Mouse (Mus musculus) gastrocnemius, postnatal 4 days (tissue): ENCODE data around the gene Cd160. TPM values are rescaled to one million over a fixed set of nuclear protein-coding genes. Genes with fewer than 3 reads are reported as not detected.

Experiments used
- DNase-seq, 2 experiments: peaks; one replicate each; pipeline ENCODE4 v3.0.0; 2021 to 2022; ENCODE audit warnings: low spot score in 2 of 2, mixed read lengths in 2 of 2
- total RNA-seq, 2 experiments: library from RNA; stranded (reverse); gene quantifications; 2 replicates each; pipeline ENCODE4 v1.2.3; 2021

The Cd160 gene
- total RNA-seq, 2 experiments from 2014 or later, result not detected

DNA sequence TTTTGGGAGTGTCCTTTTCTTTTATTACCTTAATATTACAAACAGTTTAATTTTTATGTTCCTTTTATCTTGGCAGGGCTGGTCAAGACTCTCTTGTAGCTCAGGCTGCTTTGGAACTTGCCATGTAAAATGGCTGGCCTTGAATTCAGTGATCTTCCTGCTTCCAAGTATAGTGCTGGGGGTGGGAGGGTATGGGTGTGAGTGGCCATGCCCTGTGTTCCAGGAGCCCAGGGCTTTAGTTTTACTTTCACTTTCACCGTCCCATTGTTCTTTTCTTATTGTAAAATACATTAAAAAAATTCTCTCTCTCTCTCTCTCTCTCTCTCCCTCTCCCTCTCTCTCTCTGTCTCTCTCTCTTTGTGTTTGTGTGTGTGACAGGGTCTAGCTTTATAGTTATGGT lies 64.6 kb downstream of the Cd160 start:
- no peak for DNase-seq

DNA sequence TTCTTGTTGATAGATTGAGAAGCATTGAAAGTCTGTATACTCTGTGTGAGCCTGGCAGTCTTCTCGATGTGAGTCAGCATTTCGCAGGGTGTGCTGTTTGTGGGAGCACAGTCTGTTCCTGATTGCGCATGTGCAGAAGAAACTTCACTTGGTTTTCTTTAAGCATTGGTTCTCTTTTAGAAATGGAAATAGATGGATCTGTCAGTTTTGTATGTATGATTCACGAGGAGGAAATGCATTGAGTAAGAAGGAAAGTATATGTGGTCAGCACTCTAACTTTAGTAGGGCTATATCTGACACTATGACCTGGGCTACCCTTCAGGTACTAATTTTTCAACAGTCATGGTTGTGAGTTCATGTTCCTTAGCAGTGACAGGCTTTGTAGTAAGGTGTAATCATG lies 69.5 kb downstream of the Cd160 start:
- DNase-seq, result no peak

DNA sequence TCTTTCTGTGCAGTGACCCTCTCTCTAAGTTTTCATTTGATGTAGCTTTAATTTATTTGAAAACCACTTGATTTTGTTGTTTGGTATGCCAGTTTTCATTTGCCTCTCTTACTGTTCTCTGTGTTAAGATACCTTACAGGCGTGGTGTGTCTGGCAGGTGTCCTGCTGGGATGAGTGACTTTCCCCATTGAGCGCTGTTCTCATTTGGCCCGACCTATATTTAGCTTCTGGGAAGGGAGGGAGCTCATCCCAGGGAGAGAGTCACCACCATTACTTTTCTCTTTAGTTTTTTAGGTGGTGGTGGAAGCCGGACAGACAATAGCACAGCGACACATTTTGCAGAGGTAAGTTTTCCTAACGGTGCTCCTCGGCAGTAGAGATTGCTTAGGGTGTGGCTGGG lies 71.5 kb downstream of the Cd160 start:
- DNase-seq, result no peak

DNA sequence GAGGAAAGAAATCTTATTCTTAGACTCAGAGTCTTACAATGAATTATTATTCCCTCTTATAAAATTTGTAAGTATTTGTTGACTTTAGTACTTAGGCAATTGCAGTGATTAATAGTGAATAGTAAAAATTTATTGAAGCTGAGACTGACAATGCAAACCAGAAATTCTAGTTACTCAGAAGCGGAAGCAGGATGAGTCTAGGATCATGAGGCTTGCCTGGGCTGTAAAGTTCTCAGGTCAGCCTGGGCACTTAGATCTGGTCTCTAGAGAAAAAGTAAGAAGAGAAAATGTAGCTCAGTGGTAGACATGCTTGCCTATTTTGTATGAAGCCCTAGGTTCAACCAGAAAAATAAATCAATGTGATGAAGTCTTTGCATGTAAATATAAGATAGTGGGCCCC lies 73.2 kb downstream of the Cd160 start:
- DNase-seq, result no peak

Other genes with a start within 250 kb of the Cd160 start
- 10 to 100 TPM; 32.4 to 34.2 TPM for gene Polr3gl, start 235.2 kb downstream of the Cd160 start, total RNA-seq
- gene Ankrd34a, start 232.7 kb downstream of the Cd160 start, total RNA-seq, result 1 to 10 TPM; 1.9 TPM
- gene Lix1l, start 228.2 kb downstream of the Cd160 start, total RNA-seq, result 10 to 100 TPM; 41.8 to 42.9 TPM
- gene Rbm8a, start 199.4 kb downstream of the Cd160 start, total RNA-seq, result 10 to 100 TPM; 67.3 to 77.2 TPM
- gene Pex11b, start 194.0 kb downstream of the Cd160 start, total RNA-seq, result 10 to 100 TPM; 28.8 to 30.8 TPM
- under 1 TPM; 0.31 to 0.61 TPM for gene Gm42957, start 193.9 kb downstream of the Cd160 start, total RNA-seq
- 1 to 10 TPM; 5.6 to 6.8 TPM for gene Itga10, start 183.8 kb downstream of the Cd160 start, total RNA-seq
- gene Ankrd35, start 159.2 kb downstream of the Cd160 start, total RNA-seq, result 1 to 10 TPM; 2.0 to 2.6 TPM
- gene Pias3, start 133.0 kb downstream of the Cd160 start, total RNA-seq, result 10 to 100 TPM; 30.7 to 33.3 TPM
- 1 to 10 TPM; 1.3 to 1.7 TPM for gene Nudt17, start 120.8 kb downstream of the Cd160 start, total RNA-seq
- 10 to 100 TPM; 23.6 to 24.5 TPM for gene Polr3c, start 101.7 kb downstream of the Cd160 start, total RNA-seq
- 10 to 100 TPM; 45.1 to 50.6 TPM for gene Rnf115, start 101.7 kb downstream of the Cd160 start, total RNA-seq
- under 1 TPM in 1 of 2 experiments, not detected in 1; 0.21 TPM for gene Pdzk1, start 67 bp downstream of the Cd160 start, total RNA-seq
- gene Gja5, start 75.3 kb upstream of the Cd160 start, total RNA-seq, result 1 to 10 TPM; 9.1 to 9.3 TPM
- 10 to 100 TPM; 21.1 to 23.6 TPM for gene Gpr89, start 76.0 kb upstream of the Cd160 start, total RNA-seq
- gene Gja8, start 96.7 kb upstream of the Cd160 start, total RNA-seq, result not detected